Mouse (Mus musculus) brain, adult 2 months (tissue): ENCODE results near the gene Gm38431.

ENCODE experiments used
- DNase-seq: peaks from one replicate; pipeline ENCODE4 v3.0.0; 2011; ENCODE audit warnings: low read depth, low spot score

The Gm38431 gene

GRCm38 (mm10) chr9:21018600-21018999, 73.2 kb downstream of the Gm38431 start:
- DNase-seq = no peak
